Mouse (Mus musculus) cerebellum, adult 9-11 months (tissue): ENCODE data around the gene Usp32.

Experiments used
- DNase-seq: peaks from one replicate; pipeline ENCODE4 v3.0.0; 2022

The Usp32 gene

GRCm38 (mm10) chr11:85123267-85123992 lies 16.5 kb downstream of the Usp32 start:
- DNase-seq: no peak

- DNase-seq: no peak
Measured at GRCm38 (mm10) chr11:85122073-85122472, 17.9 kb downstream of the Usp32 start.

DNA sequence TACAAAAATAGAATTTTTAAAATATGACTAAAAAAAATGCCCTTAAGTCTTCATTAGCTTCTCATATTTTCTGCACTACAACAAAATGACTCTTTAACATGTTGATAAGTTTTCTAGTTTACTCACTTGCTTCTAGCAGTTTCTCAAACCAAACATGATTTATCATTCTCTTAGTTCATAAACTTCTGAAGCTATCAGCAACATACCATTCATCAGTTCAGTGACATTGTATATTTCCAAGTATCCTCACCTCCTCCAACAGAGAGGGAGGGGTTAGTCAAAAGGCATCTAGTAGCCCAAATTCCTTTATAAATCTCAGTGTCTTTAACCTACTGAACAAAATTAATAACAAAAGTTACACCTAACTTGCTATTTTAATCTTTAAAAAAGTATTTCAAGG lies 22.8 kb downstream of the Usp32 start:
- DNase-seq: no peak

DNA sequence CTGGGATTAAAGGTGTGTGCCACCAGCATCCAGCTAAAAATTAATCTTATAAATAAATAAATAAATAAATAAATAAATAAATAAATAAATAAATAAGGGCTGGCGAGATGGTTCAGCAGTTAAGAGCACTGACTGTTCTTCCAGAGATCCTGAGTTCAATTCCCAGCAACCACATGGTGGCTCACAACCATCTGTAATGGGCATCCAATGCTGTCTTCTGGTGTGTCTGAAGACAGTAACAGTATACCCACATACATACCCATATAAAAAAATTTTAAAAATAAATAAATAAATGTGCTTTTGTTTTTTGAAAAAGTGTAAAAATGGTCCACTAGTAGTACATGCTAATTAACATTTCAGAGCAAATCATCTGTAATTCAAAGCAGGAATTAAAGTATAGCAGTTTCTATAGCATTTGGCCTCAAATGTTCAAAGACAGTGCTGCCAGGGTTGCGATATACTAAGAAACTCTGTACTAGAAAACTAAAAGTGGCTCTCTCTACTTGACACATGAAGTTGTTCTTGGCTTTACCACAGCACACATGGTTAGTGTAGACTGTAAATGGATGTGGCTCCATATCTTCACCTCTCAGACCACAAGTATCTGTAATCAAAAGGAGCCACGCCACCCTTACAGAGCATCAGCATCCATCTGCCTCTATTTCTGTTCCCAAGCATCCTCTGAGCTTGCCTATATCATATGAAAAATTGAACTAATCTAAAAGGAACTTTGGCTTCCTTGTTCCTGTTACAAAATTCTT lies 23.7 kb downstream of the Usp32 start:
- no peak for DNase-seq

DNA sequence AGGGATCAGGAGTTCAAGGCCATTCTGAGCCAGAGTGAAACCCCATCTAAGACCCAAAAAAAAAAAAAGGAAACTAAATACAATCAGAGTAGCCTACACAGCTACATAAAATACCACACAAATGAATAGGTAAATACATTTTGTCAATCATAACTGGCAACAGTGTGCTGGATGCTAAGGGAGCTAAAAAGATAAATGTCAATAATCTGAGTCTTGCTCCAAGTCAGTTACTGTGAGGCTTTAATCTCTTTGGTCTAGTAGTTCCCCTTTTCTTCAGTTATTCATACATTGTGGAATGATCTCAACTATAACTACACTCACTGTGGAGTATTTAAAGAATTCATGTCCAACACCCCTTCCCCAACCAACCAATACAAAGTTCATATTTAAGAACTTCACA lies 30.0 kb downstream of the Usp32 start:
- DNase-seq: no peak

DNA sequence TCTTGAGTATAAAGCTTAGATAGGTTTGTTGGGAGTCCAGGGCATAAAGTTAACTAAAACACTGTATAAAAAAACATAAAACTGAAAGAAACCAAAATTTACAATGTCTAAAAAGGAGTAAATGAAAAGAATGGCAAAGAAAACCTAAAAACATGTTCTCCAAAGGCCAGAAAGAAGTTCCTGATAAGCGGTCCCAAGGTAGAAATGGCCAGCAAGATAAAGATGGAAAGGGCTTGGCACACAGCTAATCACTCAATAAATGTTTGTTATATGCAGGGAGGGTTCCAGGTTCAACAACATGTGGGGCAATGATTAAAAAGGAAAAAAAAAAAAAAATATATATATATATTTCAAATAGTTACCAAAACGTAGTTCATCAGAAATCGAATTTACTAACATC lies 32.7 kb downstream of the Usp32 start:
- DNase-seq: no peak

DNA sequence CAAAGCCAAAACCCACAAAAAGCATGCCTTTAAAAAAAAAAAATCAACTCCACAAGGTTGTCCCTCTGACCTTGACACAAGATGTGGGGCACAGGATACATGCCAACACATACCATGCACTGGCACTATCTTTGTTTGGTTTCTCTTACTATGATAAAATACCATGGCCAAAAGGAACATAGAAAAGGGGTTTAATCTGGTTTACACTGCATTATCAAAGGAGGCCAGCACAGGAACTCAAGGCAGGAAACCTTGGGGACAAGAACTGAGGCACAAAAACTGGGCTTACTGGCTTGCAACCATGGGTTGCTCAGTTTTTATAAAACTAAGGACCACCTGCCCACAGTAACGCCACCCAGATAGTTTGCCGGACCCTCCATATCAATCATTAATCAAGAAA lies 34.1 kb downstream of the Usp32 start:
- no peak for DNase-seq

- no peak for DNase-seq
Measured at GRCm38 (mm10) chr11:85103763-85104162, 36.2 kb downstream of the Usp32 start.

DNA sequence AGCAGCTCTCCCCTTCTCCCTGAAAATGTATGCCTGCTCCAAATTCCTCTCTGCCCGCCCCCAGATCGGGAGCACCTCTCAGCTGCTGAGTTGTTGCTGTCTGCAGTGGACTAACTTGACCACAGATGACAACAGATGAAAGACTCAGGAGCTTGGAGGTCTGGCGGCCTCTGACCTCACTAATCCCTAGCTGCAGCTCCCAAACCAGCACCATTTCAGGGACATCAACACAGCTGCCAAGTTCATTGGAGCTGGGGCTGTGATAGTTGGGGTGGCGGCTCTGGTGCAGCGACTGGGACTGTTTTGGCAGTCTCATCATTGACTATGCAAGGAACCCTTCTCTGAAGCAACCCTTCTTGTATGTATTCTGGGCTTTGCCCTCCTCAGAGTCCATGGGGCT lies 44.8 kb downstream of the Usp32 start:
- DNase-seq: no peak

- DNase-seq: no peak
Measured at GRCm38 (mm10) chr11:85086253-85086652, 53.7 kb downstream of the Usp32 start.

DNA sequence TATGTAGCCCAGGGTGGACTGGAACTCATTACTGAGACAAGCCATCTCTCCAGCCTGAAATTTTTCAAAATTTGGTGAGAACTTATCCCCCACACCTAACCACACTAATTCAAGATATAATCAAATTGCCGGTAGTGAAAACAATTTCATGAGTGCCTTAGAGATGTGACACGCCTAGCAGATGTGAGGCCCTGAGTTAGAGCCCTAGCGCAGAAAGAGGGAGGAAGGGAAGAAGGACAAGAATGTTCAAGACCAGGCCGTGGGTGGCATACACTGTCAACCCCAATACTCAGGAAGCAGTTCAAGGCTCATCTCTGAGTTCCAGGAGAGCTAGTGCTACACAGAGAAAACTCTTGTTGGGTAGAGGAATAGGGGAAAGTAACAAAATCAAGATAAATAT lies 72.1 kb downstream of the Usp32 start:
- DNase-seq: no peak

DNA sequence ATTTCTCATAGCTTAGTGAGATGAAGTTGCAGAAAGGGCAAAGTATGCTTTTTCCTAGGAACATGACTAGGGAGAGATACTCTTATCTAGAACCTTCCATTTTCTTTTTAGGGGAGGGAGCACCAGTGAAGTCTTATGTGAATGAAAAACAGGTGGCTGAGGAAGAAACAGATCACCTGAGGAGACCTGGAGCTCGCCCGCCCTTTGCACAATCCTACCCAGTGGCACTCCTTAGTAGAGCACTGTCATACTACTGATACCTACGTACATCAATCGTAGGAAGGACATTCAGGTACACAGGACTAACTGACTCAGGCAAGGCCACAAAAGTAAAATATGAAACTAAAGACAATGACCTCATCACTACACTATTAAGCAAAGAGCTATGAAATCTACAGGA lies 81.4 kb downstream of the Usp32 start:
- no peak for DNase-seq

DNA sequence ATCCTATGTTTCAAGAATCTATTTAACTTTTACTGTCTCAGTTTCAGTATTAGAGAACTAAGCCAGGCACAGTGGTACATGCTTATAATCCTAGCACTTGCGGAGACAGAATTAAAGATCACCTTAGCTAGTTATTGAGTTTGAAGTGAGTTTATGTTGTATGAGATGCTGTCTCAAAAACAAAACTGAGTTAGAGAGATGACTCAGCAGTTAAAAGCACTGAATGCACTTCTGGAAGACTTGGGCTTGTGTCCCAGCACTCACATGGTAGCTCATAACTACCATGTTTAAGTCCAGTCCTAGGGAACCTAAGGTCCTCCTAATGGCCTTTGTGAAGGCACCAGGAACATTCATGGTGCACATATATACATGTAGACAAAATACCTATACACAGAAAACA lies 82.4 kb downstream of the Usp32 start:
- DNase-seq: no peak

DNA sequence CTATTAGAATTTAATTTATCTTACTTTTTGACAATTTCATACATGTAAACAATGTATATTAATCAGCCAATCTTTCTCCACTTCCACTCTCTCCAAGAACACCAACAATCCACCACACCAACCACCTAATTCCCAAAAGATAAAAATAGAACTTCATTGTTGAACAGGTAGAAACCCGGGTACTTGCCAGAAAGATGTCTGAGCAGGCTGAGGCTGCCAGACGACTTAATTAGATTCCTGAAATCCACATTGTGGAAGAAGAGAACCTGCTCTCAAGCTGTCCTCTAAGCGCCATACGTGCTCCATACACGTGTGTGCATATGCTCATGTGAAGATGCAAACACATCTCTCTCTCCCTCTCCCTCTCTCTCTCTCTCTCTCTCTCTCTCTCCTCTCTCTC lies 83.1 kb downstream of the Usp32 start:
- peak; percentile 36 for DNase-seq

DNA sequence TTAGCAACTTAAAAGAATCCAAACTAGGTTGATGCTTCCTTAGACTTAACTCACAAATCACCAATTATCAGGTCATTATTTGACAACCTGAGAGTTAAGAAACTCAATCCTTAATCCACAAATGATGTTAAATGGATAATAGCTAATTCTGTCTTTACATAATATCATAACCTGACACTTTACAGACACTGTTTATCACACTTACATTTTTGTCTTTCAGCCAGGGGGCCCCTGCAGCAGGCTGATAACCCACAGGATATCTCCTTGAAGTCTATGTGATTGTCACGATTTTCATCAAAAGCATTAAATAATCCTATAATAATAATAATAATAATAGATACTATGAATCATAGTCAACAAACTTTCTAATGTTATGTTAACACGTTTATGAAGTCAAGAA lies 84.4 kb downstream of the Usp32 start:
- DNase-seq: no peak

- DNase-seq: no peak
Measured at GRCm38 (mm10) chr11:85039256-85039655, 100.7 kb downstream of the Usp32 start.

DNA sequence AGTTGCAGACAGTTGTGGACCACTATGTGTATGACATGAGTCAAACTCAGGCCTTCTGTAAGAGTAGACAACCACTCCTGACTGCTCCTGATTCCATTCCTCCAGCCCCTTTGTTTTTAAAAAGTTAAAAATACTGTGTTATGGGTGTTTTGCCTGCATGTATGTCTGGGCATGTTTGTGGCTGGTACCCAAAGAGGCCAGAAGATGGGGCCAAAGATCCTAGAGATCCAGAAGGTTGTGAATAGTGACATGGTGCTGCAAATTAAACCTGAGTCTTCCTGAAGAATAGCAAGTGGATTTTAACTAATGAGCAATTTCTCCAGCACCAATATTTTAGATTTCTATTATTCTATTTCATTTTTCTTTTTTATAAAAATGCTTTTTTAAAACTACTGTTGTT lies 126.8 kb downstream of the Usp32 start:
- no peak for DNase-seq

DNA sequence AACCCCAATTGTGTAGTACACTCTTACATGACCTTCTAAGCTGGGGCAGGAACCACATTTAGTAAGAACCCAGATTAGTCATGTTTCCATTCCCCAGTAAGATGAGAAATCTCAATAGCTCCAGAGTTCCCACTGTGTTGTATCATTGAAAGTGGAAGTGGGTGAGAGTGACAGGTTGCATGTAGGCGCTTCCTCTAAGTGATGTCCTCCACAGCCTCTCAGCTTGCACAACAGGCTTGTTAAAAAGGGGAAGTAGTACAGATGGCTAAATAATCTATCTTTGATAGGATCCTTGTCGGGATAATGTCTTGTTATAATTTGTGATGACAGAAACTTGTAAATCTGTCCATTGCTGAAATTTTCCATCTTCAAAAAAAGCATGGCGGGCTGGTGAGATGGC lies 136.4 kb downstream of the Usp32 start:
- DNase-seq: no peak

GRCm38 (mm10) chr11:84995241-84995640 lies 144.7 kb downstream of the Usp32 start:
- DNase-seq: no peak

GRCm38 (mm10) chr11:84992996-84993395 lies 147.0 kb downstream of the Usp32 start:
- no peak for DNase-seq

DNA sequence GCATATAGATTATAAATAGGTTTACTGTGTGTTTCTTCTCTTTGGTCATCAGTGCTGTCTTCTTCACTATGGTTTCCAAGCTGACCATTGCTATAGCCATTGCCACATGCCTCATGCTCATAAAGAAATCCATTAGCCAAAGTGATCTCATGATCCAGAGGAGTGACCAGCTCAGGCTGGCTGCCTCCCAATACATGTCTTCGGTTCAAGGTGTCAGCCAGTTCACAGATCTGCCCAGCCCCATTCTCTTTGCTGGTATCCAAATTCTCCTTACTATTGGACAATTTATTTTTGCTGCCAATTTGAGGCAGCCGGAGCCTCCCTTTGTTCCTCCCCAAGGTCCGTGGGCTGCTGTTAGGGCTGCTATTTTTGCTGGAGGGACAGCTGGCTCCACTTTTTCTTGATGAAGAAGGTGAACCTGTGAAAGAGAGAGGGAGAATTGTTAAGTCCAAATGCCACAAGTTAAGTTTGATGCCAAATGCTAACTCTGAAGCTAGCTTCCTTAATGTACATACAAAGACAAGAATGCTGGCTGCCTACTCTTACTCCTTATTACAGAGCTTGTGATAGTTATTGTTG lies 151.5 kb downstream of the Usp32 start:
- no peak for DNase-seq

GRCm38 (mm10) chr11:84985421-84985820 lies 154.5 kb downstream of the Usp32 start:
- DNase-seq: no peak

DNA sequence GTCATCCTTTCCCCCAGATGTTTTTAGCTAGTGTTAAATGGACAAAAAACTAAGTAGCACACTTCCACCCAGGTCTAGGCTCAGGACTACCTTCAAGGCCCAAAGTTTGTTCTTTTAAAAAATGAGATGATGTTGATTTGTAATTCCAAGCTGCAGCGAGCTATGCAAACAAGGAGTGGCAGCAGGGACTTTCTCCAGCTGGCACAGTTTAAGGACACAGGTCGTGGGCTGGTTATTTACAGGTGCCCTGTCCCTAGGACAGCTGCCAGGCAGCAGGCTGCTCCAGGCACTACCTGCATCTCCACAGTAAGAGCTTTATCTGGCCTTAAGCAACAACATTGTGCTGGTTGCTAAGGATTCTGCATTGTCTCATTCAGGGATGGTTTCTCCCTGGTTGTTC lies 159.3 kb downstream of the Usp32 start:
- no peak for DNase-seq

DNA sequence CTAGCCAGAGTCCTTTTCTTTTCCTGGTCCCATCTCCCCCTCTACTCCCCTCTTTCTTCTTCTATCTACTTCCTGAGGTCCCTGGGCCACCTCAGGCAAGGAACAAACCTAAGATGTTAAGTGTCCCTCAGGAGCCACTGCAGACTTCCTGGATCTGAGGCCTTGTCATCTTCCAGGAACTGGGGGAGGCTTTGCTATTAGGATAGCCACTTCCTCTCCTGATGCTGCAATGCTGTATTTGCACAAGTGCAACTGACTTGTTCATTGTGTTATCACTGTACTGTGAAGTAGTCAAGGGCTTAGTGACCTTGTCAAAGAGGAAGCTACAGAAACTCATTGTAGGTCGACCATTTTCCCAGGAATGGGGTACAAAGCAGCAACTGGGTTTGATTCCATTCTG lies 160.6 kb downstream of the Usp32 start:
- DNase-seq: no peak
